Mouse (Mus musculus) lung, postnatal 14 days (tissue): ENCODE measurements around the gene Slc9a3r2.

Experiments used
- DNase-seq: peaks from one replicate; pipeline ENCODE4 v3.0.0; 2021

Slc9a3r2 gene

GRCm38 (mm10) chr17:24635024-24635423, 15.1 kb downstream of the Slc9a3r2 start:
- DNase-seq, result peak; percentile 55

- DNase-seq, result no peak
These were observed 16.3 kb downstream of the Slc9a3r2 start for GRCm38 (mm10) chr17:24633831-24634230.

GRCm38 (mm10) chr17:24632813-24633449, 17.2 kb downstream of the Slc9a3r2 start:
- DNase-seq, result peak; percentile 87

- DNase-seq, result peak; percentile 84
These were observed 17.8 kb downstream of the Slc9a3r2 start, which contains the start of the genes Tsc2 and Nthl1 for GRCm38 (mm10) chr17:24632167-24632812. Gene Tsc2, minus strand, starts transcription at chr17:24632630. Gene Nthl1, plus strand, starts transcription at chr17:24632680.

- DNase-seq, result no peak
These were observed 20.1 kb downstream of the Slc9a3r2 start for GRCm38 (mm10) chr17:24630072-24630471.

GRCm38 (mm10) chr17:24628646-24629045, 21.5 kb downstream of the Slc9a3r2 start:
- peak; percentile 84 for DNase-seq

- DNase-seq, result no peak
These were observed 24.7 kb downstream of the Slc9a3r2 start for GRCm38 (mm10) chr17:24625472-24625871.

- DNase-seq, result no peak
These were observed 32.4 kb downstream of the Slc9a3r2 start for GRCm38 (mm10) chr17:24617561-24618194.

GRCm38 (mm10) chr17:24610711-24611110, 39.4 kb downstream of the Slc9a3r2 start:
- no peak for DNase-seq

GRCm38 (mm10) chr17:24608874-24609273, 41.3 kb downstream of the Slc9a3r2 start:
- DNase-seq, result no peak

- no peak for DNase-seq
These were observed 41.8 kb downstream of the Slc9a3r2 start for GRCm38 (mm10) chr17:24608370-24608769.

- no peak for DNase-seq
These were observed 45.6 kb downstream of the Slc9a3r2 start for GRCm38 (mm10) chr17:24604557-24604956.

- DNase-seq, result no peak
These were observed 46.2 kb downstream of the Slc9a3r2 start for GRCm38 (mm10) chr17:24603961-24604360.

GRCm38 (mm10) chr17:24600502-24600901, 49.6 kb downstream of the Slc9a3r2 start:
- no peak for DNase-seq

GRCm38 (mm10) chr17:24597989-24598388, 52.1 kb downstream of the Slc9a3r2 start:
- DNase-seq, result no peak

- DNase-seq, result no peak
These were observed 53.5 kb downstream of the Slc9a3r2 start for GRCm38 (mm10) chr17:24596471-24597183.

GRCm38 (mm10) chr17:24596073-24596466, 54.1 kb downstream of the Slc9a3r2 start:
- no peak for DNase-seq

- no peak for DNase-seq
These were observed 54.7 kb downstream of the Slc9a3r2 start for GRCm38 (mm10) chr17:24595126-24596072.

GRCm38 (mm10) chr17:24593992-24594890, 55.9 kb downstream of the Slc9a3r2 start:
- DNase-seq, result no peak

- no peak for DNase-seq
These were observed 56.9 kb downstream of the Slc9a3r2 start for GRCm38 (mm10) chr17:24593248-24593647.

GRCm38 (mm10) chr17:24591695-24592094, 58.4 kb downstream of the Slc9a3r2 start:
- DNase-seq, result no peak
